ENCODE assay signal across 9 mouse cellular contexts in the genomic region with DNA sequence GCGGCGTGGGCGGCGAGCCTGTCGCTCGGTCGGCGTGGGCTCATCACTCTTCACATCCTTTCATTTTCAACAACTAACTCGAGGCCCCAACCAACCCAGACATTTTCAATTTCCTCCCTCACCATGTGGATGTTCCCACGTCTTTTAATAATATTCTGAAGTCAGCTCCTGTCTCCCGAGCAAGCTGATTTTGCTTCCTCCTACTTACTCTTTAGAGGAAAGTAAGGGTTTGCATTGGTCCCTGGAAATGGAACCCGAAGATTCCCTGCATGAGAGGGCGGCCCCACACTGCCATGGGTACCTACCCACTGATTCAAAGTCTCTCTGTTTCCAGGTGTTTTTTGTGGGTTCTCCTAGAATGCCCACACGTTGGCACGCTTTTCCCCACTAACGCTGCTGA.
DNase-seq lines count a peak whose midpoint lies in the region; ATAC-seq and TF ChIP-seq lines count a peak whose summit lies in the region.
"Had no signal": no experiment of that assay in that cellular context is flagged by ENCODE, and none has a peak within 500 bp of the region (broad histone marks: within the 10 kb centered on the region; RNA-seq: fewer than 3 reads in every experiment).

No protein-coding gene starts in this region.

- no peak for ATAC-seq in kidney, postnatal 0 days (replicated peaks; ENCODE audit: low FRiP score, low read depth)
- no peak for ATAC-seq in embryonic facial prominence, embryonic 12.5 days (ENCODE audit: insufficient number of reproducible peaks, insufficient read depth, low FRiP score, low TSS enrichment)
- 0 out of 2 replicates have a peak, but pooled peaks have one; percentile 6 for ATAC-seq in forebrain, embryonic 16.5 days
- no peak for ATAC-seq in neural tube, embryonic 14.5 days (ENCODE audit: low read depth)
- ATAC-seq in inflammation-experienced regulatory T-cells, adult 6 months, result no peak

- no peak overlapping the region for H3K27ac ChIP-seq in kidney, postnatal 0 days
- no peak overlapping the region for H3K27ac ChIP-seq in embryonic facial prominence, embryonic 12.5 days
- peak overlapping the region; percentile 33; the same call in 1 of the 2 replicates for H3K27ac ChIP-seq in forebrain, embryonic 16.5 days (ENCODE audit: low read length)
- H3K27ac ChIP-seq in neural tube, embryonic 14.5 days (ENCODE audit: low read depth, low read length), result peak overlapping the region; percentile 63; the same call in 1 of the 2 replicates

- 0 out of 2 replicates have a peak, but pooled peaks cover 4% of the 10 kb centered on the region for H3K4me1 ChIP-seq in kidney, postnatal 0 days (replicated peaks; ENCODE audit: insufficient read depth, low read length)
- H3K4me1 ChIP-seq in embryonic facial prominence, embryonic 12.5 days, result peaks cover 38% of the 10 kb centered on the region
- peaks cover 22% of the 10 kb centered on the region for H3K4me1 ChIP-seq in forebrain, embryonic 16.5 days (replicated peaks; ENCODE audit: control insufficient read depth, insufficient read depth, low read length)
- peaks cover 17% of the 10 kb centered on the region; the same call in 1 of the 2 replicates for H3K4me1 ChIP-seq in neural tube, embryonic 14.5 days (ENCODE audit: control insufficient read depth, insufficient read depth, low read length)

- H3K36me3 ChIP-seq in kidney, postnatal 0 days (ENCODE audit: insufficient read depth, low read length), result no peaks in the 10 kb centered on the region
- H3K36me3 ChIP-seq in embryonic facial prominence, embryonic 12.5 days, result no peaks in the 10 kb centered on the region
- no peaks in the 10 kb centered on the region for H3K36me3 ChIP-seq in forebrain, embryonic 16.5 days (ENCODE audit: control insufficient read depth, insufficient read depth)
- no peaks in the 10 kb centered on the region for H3K36me3 ChIP-seq in neural tube, embryonic 14.5 days (ENCODE audit: control insufficient read depth, insufficient read depth, low read length)

- peak overlapping the region; percentile 9; the same call in 1 of the 2 replicates for H3K4me3 ChIP-seq in kidney, postnatal 0 days (replicated peaks; ENCODE audit: low read depth, low read length)
- no peak overlapping the region for H3K4me3 ChIP-seq in embryonic facial prominence, embryonic 12.5 days
- 0 out of 2 replicates have a peak overlapping the region, but pooled peaks have one; percentile 11 for H3K4me3 ChIP-seq in forebrain, embryonic 16.5 days (replicated peaks; ENCODE audit: low read length)
- no peak overlapping the region for H3K4me3 ChIP-seq in neural tube, embryonic 14.5 days (ENCODE audit: low read depth, low read length)

- peak overlapping the region; percentile 44 for H3K4me2 ChIP-seq in kidney, postnatal 0 days (ENCODE audit: low read length)
- 0 out of 2 replicates have a peak overlapping the region, but pooled peaks have one; percentile 10 for H3K4me2 ChIP-seq in embryonic facial prominence, embryonic 12.5 days (replicated peaks)
- peak overlapping the region; percentile 45 for H3K4me2 ChIP-seq in forebrain, embryonic 16.5 days (ENCODE audit: low read length)
- H3K4me2 ChIP-seq in neural tube, embryonic 14.5 days (ENCODE audit: low read depth, low read length), result no peak overlapping the region

- no peaks in the 10 kb centered on the region for H3K27me3 ChIP-seq in kidney, postnatal 0 days (ENCODE audit: insufficient read depth, low read length)
- H3K27me3 ChIP-seq in embryonic facial prominence, embryonic 12.5 days, result no peaks in the 10 kb centered on the region
- no peaks in the 10 kb centered on the region for H3K27me3 ChIP-seq in forebrain, embryonic 16.5 days (replicated peaks; ENCODE audit: control insufficient read depth, insufficient read depth, low read length)
- H3K27me3 ChIP-seq in neural tube, embryonic 14.5 days (ENCODE audit: control insufficient read depth, insufficient read depth, low read length), result no peaks in the 10 kb centered on the region

- WGBS in kidney, postnatal 0 days, result 55% methylated on average over 16 of the region's 16 CpGs
- 71% methylated on average over 16 of the region's 16 CpGs for WGBS in embryonic facial prominence, embryonic 12.5 days
- 68% methylated on average over 16 of the region's 16 CpGs for WGBS in forebrain, embryonic 16.5 days
- 83% methylated on average over 16 of the region's 16 CpGs for WGBS in neural tube, embryonic 14.5 days

- DNase-seq in kidney, postnatal 0 days (ENCODE audit: low spot score), result no peak
- DNase-seq in kidney, adult 18-20 months, result no peak
- DNase-seq in retina, embryonic 14.5 days (ENCODE audit: low spot score), result no peak
- no peak for DNase-seq in retina, postnatal 1 day
- DNase-seq: spleen, adult 18-20 months had no signal

- no peak overlapping the region for H3K9ac ChIP-seq in kidney, postnatal 0 days (ENCODE audit: low read depth, low read length)
- no peak overlapping the region for H3K9ac ChIP-seq in embryonic facial prominence, embryonic 12.5 days
- peak overlapping the region; percentile 45; the same call in 1 of the 2 replicates for H3K9ac ChIP-seq in forebrain, embryonic 16.5 days (replicated peaks; ENCODE audit: low read depth, low read length)
- no peak overlapping the region for H3K9ac ChIP-seq in neural tube, embryonic 14.5 days (replicated peaks; ENCODE audit: low read depth, low read length)

- no peaks in the 10 kb centered on the region for H3K9me3 ChIP-seq in kidney, postnatal 0 days (replicated peaks; ENCODE audit: low read length)
- no peaks in the 10 kb centered on the region for H3K9me3 ChIP-seq in embryonic facial prominence, embryonic 12.5 days
- H3K9me3 ChIP-seq in forebrain, embryonic 16.5 days (ENCODE audit: control insufficient read depth, low read length), result no peaks in the 10 kb centered on the region
- H3K9me3 ChIP-seq in neural tube, embryonic 14.5 days (ENCODE audit: control insufficient read depth, low read length), result no peaks in the 10 kb centered on the region

- no peak for TF ChIP-seq CTCF in kidney, postnatal 0 days (IDR thresholded peaks at IDR 0.05; ENCODE audit: low read depth)

Comparison
In these comparisons a context has a peak if more than half of its experiments do, and no peak if none do; other contexts are left out.
1. H3K27ac ChIP-seq: peak in forebrain, embryonic 16.5 days (single experiment) and neural tube, embryonic 14.5 days (single experiment); none in kidney, postnatal 0 days (single experiment) and embryonic facial prominence, embryonic 12.5 days (single experiment).
2. H3K4me3 ChIP-seq: peak in kidney, postnatal 0 days (single experiment) and forebrain, embryonic 16.5 days (single experiment); none in embryonic facial prominence, embryonic 12.5 days (single experiment) and neural tube, embryonic 14.5 days (single experiment).